Mouse (Mus musculus) kidney, embryonic 15.5 days (tissue): ENCODE measurements at regions not wholly inside any gene's neighbourhood (a gene's known extent, or its start where the extent isn't known, plus 50 kb on each side); places are given as distances from the start of the nearest gene placed in this dataset.

ENCODE experiments used
- ATAC-seq: fragments of 200-750 bp; cut with Nextera tagmentation; replicated peaks from 2 replicates; pipeline ENCODE4 v1.8.0; 2017; ENCODE audit warnings: moderate TSS enrichment; ENCODE audit not compliant: low FRiP score
- H3K27ac ChIP-seq: fragments of 300-500 bp; sonication (generic); 2 replicates; pipeline ENCODE4 v1.5.1; 2015; ENCODE audit warnings: mild to moderate bottlenecking, inconsistent platforms
- H3K27me3 ChIP-seq: fragments of 300-500 bp; sonication (generic); 2 replicates; pipeline ENCODE4 v1.6.1; 2015; ENCODE audit warnings: inconsistent platforms
- H3K36me3 ChIP-seq: fragments of 300-500 bp; sonication (generic); 2 replicates; pipeline ENCODE4 v1.6.1; 2015; ENCODE audit warnings: inconsistent platforms
- H3K4me1 ChIP-seq: fragments of 300-500 bp; sonication (generic); 2 replicates; pipeline ENCODE4 v1.6.1; 2015; ENCODE audit warnings: inconsistent platforms
- H3K4me2 ChIP-seq: fragments of 300-500 bp; sonication (generic); 2 replicates; pipeline ENCODE4 v1.6.1; 2015; ENCODE audit warnings: moderate library complexity, mild to moderate bottlenecking, inconsistent platforms
- H3K4me3 ChIP-seq: fragments of 300-500 bp; sonication (generic); replicated peaks from 2 replicates; pipeline ENCODE4 v1.5.1; 2015; ENCODE audit warnings: mild to moderate bottlenecking, inconsistent platforms
- H3K9ac ChIP-seq: fragments of 300-500 bp; sonication (generic); 2 replicates; pipeline ENCODE4 v1.6.1; 2015; ENCODE audit warnings: mild to moderate bottlenecking, inconsistent platforms
- H3K9me3 ChIP-seq: fragments of 300-500 bp; sonication (generic); replicated peaks from 2 replicates; pipeline ENCODE4 v1.6.1; 2016; ENCODE audit warnings: inconsistent platforms
- WGBS: fragments of 180-500 bp; shearing (Covaris S2); methylation state at CpG from one replicate; pipeline ENCODE4 v1.1.7; 2015; ENCODE audit warnings: mixed read lengths; 5-methylcytosine and 5-hydroxymethylcytosine counted together

- no peak overlapping the region for H3K4me3 ChIP-seq
- H3K27ac ChIP-seq = no peak overlapping the region
- WGBS = 74% methylated on average over 2 of the region's 2 CpGs
- H3K9me3 ChIP-seq = no peaks in the 10 kb centered on the region
- no peaks in the 10 kb centered on the region for H3K27me3 ChIP-seq
- H3K4me1 ChIP-seq = no peaks in the 10 kb centered on the region
- H3K9ac ChIP-seq = no peak overlapping the region
- no peak for ATAC-seq
- no peaks in the 10 kb centered on the region for H3K36me3 ChIP-seq
- H3K4me2 ChIP-seq = no peak overlapping the region
These were observed 60.4 kb upstream of the Tac1 start for GRCm38 (mm10) chr6:7494299-7494698.

- no peak for ATAC-seq
- H3K4me3 ChIP-seq = no peak overlapping the region
- no peaks in the 10 kb centered on the region for H3K36me3 ChIP-seq
- WGBS = 65% methylated on average over 3 of the region's 3 CpGs
- H3K27me3 ChIP-seq = no peaks in the 10 kb centered on the region
- no peaks in the 10 kb centered on the region for H3K9me3 ChIP-seq
- no peak overlapping the region for H3K4me2 ChIP-seq
- no peak overlapping the region for H3K9ac ChIP-seq
- H3K4me1 ChIP-seq = no peaks in the 10 kb centered on the region
- H3K27ac ChIP-seq = no peak overlapping the region
These were observed 57.9 kb upstream of the Tac1 start for GRCm38 (mm10) chr6:7496766-7497165.
